Mouse (Mus musculus) lung, postnatal 36 days (tissue): Measurements from ENCODE around the gene Naga.
A peak's percentile ranks its signal among the peaks of the same experiment; 100 is the strongest.
"Not testable (repeated sequence)": the region's sequence is repeated elsewhere in the genome, so short reads cannot be mapped to it uniquely, and the experiment has no call there.

ENCODE experiments used
- DNase-seq: peaks from one replicate; pipeline ENCODE4 v3.0.0; 2022; ENCODE audit warnings: mixed read lengths

Gene Naga

DNA sequence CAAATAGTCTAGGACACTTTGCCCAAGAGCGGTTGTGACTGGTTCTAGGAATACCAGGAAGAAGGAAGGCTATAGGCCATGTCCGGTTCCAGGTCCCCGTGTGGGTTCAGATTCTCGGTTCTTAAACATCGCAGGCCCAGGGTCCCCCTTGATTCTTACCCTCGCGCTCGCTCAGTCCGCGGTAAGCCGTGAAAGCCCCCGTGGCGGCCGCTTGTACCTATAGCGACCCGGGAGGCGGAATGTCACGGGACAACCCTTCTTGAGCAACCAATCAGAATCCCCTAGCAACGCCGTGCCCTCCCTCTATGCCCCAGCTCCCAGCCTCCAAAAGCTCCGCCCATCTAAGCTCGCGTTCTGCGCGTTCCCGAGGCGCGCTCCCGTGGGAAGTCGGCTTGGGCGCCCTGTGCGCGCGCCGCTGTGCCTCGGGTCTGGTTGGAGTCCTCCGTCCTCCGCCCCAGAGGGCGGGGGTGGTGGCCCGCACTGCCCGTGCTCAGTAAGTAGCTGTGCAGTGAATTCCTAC is at the start of gene Naga, which contains the start of the genes Pheta2 and Smdt1:
Gene Naga (minus strand): TSS at position 333 of the 520 bp plus-strand sequence.
Gene Pheta2 (plus strand): TSS at position 350 of the 520 bp plus-strand sequence.
Gene Smdt1 (plus strand): TSS at position 367 of the 520 bp plus-strand sequence.
- peak; percentile 97 for DNase-seq

DNA sequence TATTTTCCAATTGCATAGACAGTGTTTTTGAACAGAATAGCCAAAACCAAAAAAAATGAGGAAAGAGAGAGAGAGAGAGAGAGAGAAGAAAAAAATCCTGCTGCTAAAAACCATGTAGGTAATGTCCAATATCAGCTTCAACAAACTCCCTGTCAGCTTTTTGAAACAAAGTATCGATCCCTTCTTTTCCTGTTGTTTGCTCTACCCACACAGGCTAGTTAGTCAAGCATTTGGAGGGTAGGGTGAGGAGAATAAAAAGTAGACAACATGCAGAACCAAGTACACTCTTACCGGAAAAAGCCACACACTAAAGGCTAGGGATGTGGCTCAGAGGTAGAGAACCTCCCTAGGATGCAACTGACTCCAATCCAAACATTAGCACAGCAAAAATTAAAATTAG is 47.0 kb upstream of the Naga start:
- DNase-seq = no peak

- DNase-seq = no peak
These were observed 43.7 kb upstream of the Naga start for GRCm38 (mm10) chr15:82382441-82382840.

DNA sequence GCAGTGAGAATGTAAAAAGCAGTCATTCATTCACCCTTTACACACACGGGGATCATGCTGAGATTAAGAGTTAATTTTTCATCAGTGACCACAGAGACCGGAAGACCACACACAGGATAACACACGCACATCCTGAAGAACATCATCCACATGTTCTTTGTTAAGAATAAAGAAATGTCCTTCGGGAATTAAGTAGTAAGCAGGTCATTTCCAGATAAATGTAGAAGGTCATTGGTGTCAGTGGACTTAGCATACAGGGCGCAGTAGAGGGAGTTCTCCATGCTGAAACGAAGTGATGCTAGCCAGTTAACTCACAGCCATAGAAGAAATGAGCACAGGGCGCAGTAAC is 42.0 kb upstream of the Naga start:
- no peak for DNase-seq

DNA sequence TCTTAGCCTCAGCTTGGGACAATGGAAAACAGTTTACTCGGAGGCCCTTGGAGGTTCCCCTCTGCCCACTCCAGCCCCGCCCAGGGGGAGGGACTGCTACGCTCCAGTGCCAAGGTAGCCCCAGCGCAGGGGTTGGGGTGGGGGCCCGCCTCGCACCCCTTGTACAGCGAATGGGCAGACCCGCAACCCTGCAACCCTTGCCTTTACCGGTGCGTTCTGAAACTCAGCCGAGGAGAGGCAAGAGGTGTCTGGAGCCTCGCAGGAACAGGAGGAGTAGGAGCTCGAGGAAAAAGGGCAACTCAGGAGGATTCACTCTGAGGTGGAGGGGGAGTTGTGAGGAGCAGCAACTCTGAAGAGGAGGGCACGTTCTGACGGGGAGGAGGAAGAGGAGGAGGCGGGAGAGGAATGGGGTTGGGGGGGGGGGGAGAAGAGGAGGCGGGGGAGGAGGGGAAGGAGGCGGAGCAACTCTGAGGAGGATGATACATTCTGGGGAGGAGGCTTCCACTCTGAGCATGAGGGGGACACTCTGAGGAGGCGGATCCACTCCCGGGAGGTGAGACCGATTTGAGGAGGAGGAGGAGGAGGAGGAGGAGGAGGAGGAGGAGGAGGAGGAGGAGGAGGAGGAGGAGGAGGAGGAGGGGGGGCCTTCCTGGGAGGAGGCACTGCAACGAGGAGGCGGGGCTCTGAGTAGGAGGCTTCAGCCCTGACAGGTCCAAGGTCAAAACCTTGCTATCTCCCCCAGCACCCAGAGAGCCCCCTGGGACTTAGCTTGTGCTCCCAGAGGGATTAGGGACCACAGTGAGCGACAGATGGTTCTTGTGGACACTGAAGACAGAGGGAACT is 41.4 kb upstream of the Naga start, which contains the start of gene Cyp2d22:
Gene Cyp2d22 (minus strand): TSS at position 390 of the 843 bp plus-strand sequence.
- peak; percentile 73 for DNase-seq

DNA sequence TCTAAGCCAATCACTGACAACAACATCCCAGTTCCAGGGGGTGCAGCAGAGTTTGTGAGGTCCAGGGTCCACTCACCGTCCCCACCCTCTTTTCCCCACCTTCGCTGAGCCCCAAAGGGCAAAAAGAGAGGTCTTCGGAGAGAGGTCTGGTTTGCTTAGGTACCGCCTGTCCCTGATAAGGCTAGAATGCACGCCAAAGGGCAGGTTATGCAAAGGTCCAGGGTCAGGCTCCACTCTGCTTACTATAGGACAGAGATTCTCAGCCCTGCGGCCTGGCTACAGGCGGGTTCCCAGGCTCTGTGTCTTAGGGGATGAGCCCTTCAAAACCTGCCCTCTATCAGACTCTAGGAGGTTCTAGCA is 40.8 kb upstream of the Naga start:
- DNase-seq = peak; percentile 24

- peak; percentile 48 for DNase-seq
These were observed 39.8 kb upstream of the Naga start for GRCm38 (mm10) chr15:82378261-82379180.

DNA sequence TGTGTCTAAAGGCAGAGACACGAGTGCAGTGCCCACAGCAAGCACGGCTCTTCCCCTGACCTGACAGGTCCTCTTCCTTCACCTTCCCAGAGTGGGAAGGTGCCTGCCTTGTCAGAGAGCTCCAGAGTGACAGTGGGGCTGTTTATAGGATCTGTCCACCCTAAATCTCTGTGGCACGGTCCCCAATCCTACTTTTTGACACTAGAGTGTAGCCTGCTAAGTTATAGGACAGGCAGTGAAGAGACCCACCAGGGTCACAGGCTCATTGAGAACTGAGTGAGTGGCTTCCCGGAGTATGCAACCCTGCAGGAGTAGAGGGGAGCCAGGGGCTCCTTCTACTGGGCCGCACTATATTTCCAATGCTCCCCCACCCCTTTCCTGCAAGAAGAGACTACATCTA is 39.0 kb upstream of the Naga start:
- DNase-seq = no peak

- DNase-seq = peak; percentile 89
These were observed 37.8 kb upstream of the Naga start for GRCm38 (mm10) chr15:82376393-82377138.

GRCm38 (mm10) chr15:82375855-82376254 is 37.1 kb upstream of the Naga start:
- no peak for DNase-seq

GRCm38 (mm10) chr15:82374437-82374836 is 35.7 kb upstream of the Naga start:
- DNase-seq = no peak

DNA sequence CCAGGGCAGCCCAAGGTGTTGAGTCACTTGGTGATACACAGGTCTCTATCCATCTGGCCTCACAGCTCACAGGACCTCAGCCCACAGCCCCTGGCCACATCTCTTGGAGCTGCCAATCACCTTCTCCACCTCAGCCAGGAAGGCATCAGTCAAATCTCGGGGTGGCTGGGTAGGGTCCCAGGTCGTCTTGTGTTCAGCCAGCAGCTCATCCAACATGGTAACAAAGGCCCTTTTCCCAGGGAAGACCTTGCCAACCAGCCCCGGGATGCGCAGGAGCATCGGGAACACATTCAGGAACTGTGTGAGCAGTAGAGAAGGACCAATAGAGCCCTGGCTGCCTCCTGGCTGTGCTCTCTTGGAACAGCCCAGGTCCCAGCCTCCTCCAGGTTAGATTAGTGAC is 34.3 kb upstream of the Naga start:
- DNase-seq = no peak

- DNase-seq = no peak
These were observed 33.7 kb upstream of the Naga start for GRCm38 (mm10) chr15:82372446-82372845.

- DNase-seq = no peak
These were observed 30.1 kb upstream of the Naga start for GRCm38 (mm10) chr15:82368851-82369250.

DNA sequence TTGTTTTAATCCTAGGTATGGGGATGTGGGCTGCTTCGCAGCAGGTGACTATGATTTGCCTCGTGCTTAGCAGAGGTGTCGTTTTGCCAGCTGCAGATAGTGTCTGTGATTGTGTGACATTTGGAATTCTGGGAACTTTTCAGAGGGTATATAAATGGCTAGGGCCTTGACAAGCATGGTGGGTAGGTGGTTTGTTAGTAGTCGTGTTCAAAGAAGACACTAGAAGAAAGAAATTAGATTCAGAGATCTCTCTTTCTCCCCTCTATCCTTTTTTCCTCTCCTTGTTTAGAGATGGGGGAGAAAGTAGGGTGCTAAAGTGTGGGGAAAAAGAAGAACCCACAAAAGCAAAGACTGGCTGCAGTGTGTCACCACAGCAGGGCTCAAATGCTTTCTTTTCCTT is 29.4 kb upstream of the Naga start:
- no peak for DNase-seq

- not testable (repeated sequence) for DNase-seq
These were observed 25.8 kb upstream of the Naga start for GRCm38 (mm10) chr15:82364561-82364960.

- not testable (repeated sequence) for DNase-seq
These were observed 25.1 kb upstream of the Naga start for GRCm38 (mm10) chr15:82363801-82364200.

- DNase-seq = no peak
These were observed 23.5 kb upstream of the Naga start for GRCm38 (mm10) chr15:82362234-82362633.

- no peak for DNase-seq
These were observed 22.8 kb upstream of the Naga start for GRCm38 (mm10) chr15:82361459-82362018.

- no peak for DNase-seq
These were observed 19.9 kb upstream of the Naga start for GRCm38 (mm10) chr15:82358431-82359260.
